Mouse (Mus musculus): ENCODE measurements around the gene Mfsd4a. TPM values are rescaled to one million over a fixed set of nuclear protein-coding genes. Genes with fewer than 3 reads are reported as not detected.
A peak's percentile ranks its signal among the peaks of the same experiment; 100 is the strongest.

Gene Mfsd4a
- polyA plus RNA-seq, 1 experiment: not detected

GRCm38 (mm10) chr1:132005466-132005865, 62.4 kb downstream of the Mfsd4a start:
- Histone ChIP-seq H3K9me3 (replicated peaks; ENCODE audit: control insufficient read depth, insufficient read depth, low read length, poor library complexity, severe bottlenecking) (no peaks in the 10 kb centered on the region), H3K36me3 (ENCODE audit: control insufficient read depth, insufficient read depth, low read length, poor library complexity, severe bottlenecking) (no peaks in the 10 kb centered on the region), H3K27me3 (ENCODE audit: control insufficient read depth, insufficient read depth, low read length, poor library complexity, severe bottlenecking) (no peaks in the 10 kb centered on the region), H3K9ac (ENCODE audit: low read depth, poor library complexity, severe bottlenecking) (no peak overlapping the region), H3K4me3 (ENCODE audit: low read depth, low read length) (no peak overlapping the region), H3K4me1 (ENCODE audit: control insufficient read depth, insufficient read depth, low read length) (peaks cover 3% of the 10 kb centered on the region), H3K27ac (ENCODE audit: insufficient read depth, low read length) (no peak overlapping the region)
- TF ChIP-seq CTCF (IDR thresholded peaks at IDR 0.05; ENCODE audit: low read depth, low read length): no peak
- no peak for TF ChIP-seq POLR2A (IDR thresholded peaks at IDR 0.05; ENCODE audit: insufficient read depth, low read length)
- TF ChIP-seq EP300 (IDR thresholded peaks at IDR 0.05; ENCODE audit: insufficient read depth, low read depth, low read length): no peak

- Histone ChIP-seq H3K9me3 (replicated peaks; ENCODE audit: control insufficient read depth, insufficient read depth, low read length, poor library complexity, severe bottlenecking) (no peaks in the 10 kb centered on the region), H3K4me1 (ENCODE audit: control insufficient read depth, insufficient read depth, low read length) (peaks cover 2% of the 10 kb centered on the region), H3K4me3 (ENCODE audit: low read depth, low read length) (no peak overlapping the region), H3K27ac (ENCODE audit: insufficient read depth, low read length) (no peak overlapping the region), H3K9ac (ENCODE audit: low read depth, poor library complexity, severe bottlenecking) (no peak overlapping the region), H3K36me3 (ENCODE audit: control insufficient read depth, insufficient read depth, low read length, poor library complexity, severe bottlenecking) (no peaks in the 10 kb centered on the region), H3K27me3 (ENCODE audit: control insufficient read depth, insufficient read depth, low read length, poor library complexity, severe bottlenecking) (no peaks in the 10 kb centered on the region)
- TF ChIP-seq CTCF (IDR thresholded peaks at IDR 0.05; ENCODE audit: low read depth, low read length) (no peak), EP300 (IDR thresholded peaks at IDR 0.05; ENCODE audit: insufficient read depth, low read depth, low read length) (no peak), POLR2A (IDR thresholded peaks at IDR 0.05; ENCODE audit: insufficient read depth, low read length) (no peak)
These were observed 63.2 kb downstream of the Mfsd4a start for GRCm38 (mm10) chr1:132004574-132005180.

- no peaks in the 10 kb centered on the region for H3K4me1 ChIP-seq (ENCODE audit: control insufficient read depth, insufficient read depth, low read length)
- no peak overlapping the region for H3K27ac ChIP-seq (ENCODE audit: insufficient read depth, low read length)
- H3K36me3 ChIP-seq (ENCODE audit: control insufficient read depth, insufficient read depth, low read length, poor library complexity, severe bottlenecking): no peaks in the 10 kb centered on the region
- no peak overlapping the region for H3K4me3 ChIP-seq (ENCODE audit: low read depth, low read length)
- no peak for TF ChIP-seq POLR2A (IDR thresholded peaks at IDR 0.05; ENCODE audit: insufficient read depth, low read length)
- TF ChIP-seq CTCF (IDR thresholded peaks at IDR 0.05; ENCODE audit: low read depth, low read length): no peak
- no peak for TF ChIP-seq EP300 (IDR thresholded peaks at IDR 0.05; ENCODE audit: insufficient read depth, low read depth, low read length)
- H3K9ac ChIP-seq (ENCODE audit: low read depth, poor library complexity, severe bottlenecking): no peak overlapping the region
- H3K27me3 ChIP-seq (ENCODE audit: control insufficient read depth, insufficient read depth, low read length, poor library complexity, severe bottlenecking): no peaks in the 10 kb centered on the region
- H3K9me3 ChIP-seq (replicated peaks; ENCODE audit: control insufficient read depth, insufficient read depth, low read length, poor library complexity, severe bottlenecking): no peaks in the 10 kb centered on the region
These were observed 64.0 kb downstream of the Mfsd4a start for GRCm38 (mm10) chr1:132003817-132004216.

- TF ChIP-seq CTCF (IDR thresholded peaks at IDR 0.05; ENCODE audit: low read depth, low read length): no peak
- no peak for TF ChIP-seq EP300 (IDR thresholded peaks at IDR 0.05; ENCODE audit: insufficient read depth, low read depth, low read length)
- TF ChIP-seq POLR2A (IDR thresholded peaks at IDR 0.05; ENCODE audit: insufficient read depth, low read length): no peak
- no peaks in the 10 kb centered on the region for H3K9me3 ChIP-seq (replicated peaks; ENCODE audit: control insufficient read depth, insufficient read depth, low read length, poor library complexity, severe bottlenecking)
These were observed 64.8 kb downstream of the Mfsd4a start for GRCm38 (mm10) chr1:132003111-132003510.

GRCm38 (mm10) chr1:132001880-132002330, 66.0 kb downstream of the Mfsd4a start:
- H3K9ac ChIP-seq (ENCODE audit: low read depth, poor library complexity, severe bottlenecking): no peak overlapping the region
- no peaks in the 10 kb centered on the region for H3K27me3 ChIP-seq (ENCODE audit: control insufficient read depth, insufficient read depth, low read length, poor library complexity, severe bottlenecking)
- TF ChIP-seq CTCF (IDR thresholded peaks at IDR 0.05; ENCODE audit: low read depth, low read length): no peak

More at GRCm38 (mm10) chr1:132003111-132003510, 64.8 kb downstream of the Mfsd4a start:
- H3K9ac ChIP-seq (ENCODE audit: low read depth, poor library complexity, severe bottlenecking): no peak overlapping the region
- H3K4me3 ChIP-seq (ENCODE audit: low read depth, low read length): no peak overlapping the region
- H3K4me1 ChIP-seq (ENCODE audit: control insufficient read depth, insufficient read depth, low read length): no peaks in the 10 kb centered on the region
- no peak overlapping the region for H3K27ac ChIP-seq (ENCODE audit: insufficient read depth, low read length)
- no peaks in the 10 kb centered on the region for H3K36me3 ChIP-seq (ENCODE audit: control insufficient read depth, insufficient read depth, low read length, poor library complexity, severe bottlenecking)
- no peaks in the 10 kb centered on the region for H3K27me3 ChIP-seq (ENCODE audit: control insufficient read depth, insufficient read depth, low read length, poor library complexity, severe bottlenecking)

GRCm38 (mm10) chr1:132000506-132000905, 67.4 kb downstream of the Mfsd4a start:
- no peak overlapping the region for H3K27ac ChIP-seq (ENCODE audit: insufficient read depth, low read length)
- H3K4me3 ChIP-seq (ENCODE audit: low read depth, low read length): no peak overlapping the region
- H3K4me1 ChIP-seq (ENCODE audit: control insufficient read depth, insufficient read depth, low read length): no peaks in the 10 kb centered on the region
- no peaks in the 10 kb centered on the region for H3K27me3 ChIP-seq (ENCODE audit: control insufficient read depth, insufficient read depth, low read length, poor library complexity, severe bottlenecking)
- TF ChIP-seq CTCF (IDR thresholded peaks at IDR 0.05; ENCODE audit: low read depth, low read length): peak; percentile 48
- no peak for TF ChIP-seq POLR2A (IDR thresholded peaks at IDR 0.05; ENCODE audit: insufficient read depth, low read length)
- H3K9ac ChIP-seq (ENCODE audit: low read depth, poor library complexity, severe bottlenecking): no peak overlapping the region
- H3K36me3 ChIP-seq (ENCODE audit: control insufficient read depth, insufficient read depth, low read length, poor library complexity, severe bottlenecking): no peaks in the 10 kb centered on the region
- H3K9me3 ChIP-seq (replicated peaks; ENCODE audit: control insufficient read depth, insufficient read depth, low read length, poor library complexity, severe bottlenecking): no peaks in the 10 kb centered on the region

More at GRCm38 (mm10) chr1:132001880-132002330, 66.0 kb downstream of the Mfsd4a start:
- Histone ChIP-seq H3K27ac (ENCODE audit: insufficient read depth, low read length) (no peak overlapping the region), H3K9me3 (replicated peaks; ENCODE audit: control insufficient read depth, insufficient read depth, low read length, poor library complexity, severe bottlenecking) (no peaks in the 10 kb centered on the region), H3K4me1 (ENCODE audit: control insufficient read depth, insufficient read depth, low read length) (no peaks in the 10 kb centered on the region), H3K36me3 (ENCODE audit: control insufficient read depth, insufficient read depth, low read length, poor library complexity, severe bottlenecking) (no peaks in the 10 kb centered on the region), H3K4me3 (ENCODE audit: low read depth, low read length) (no peak overlapping the region)

Measured in ES-Bruce4 (cell line).